Mouse (Mus musculus) left cerebral cortex, adult 2 months (tissue): ENCODE data around the gene Fndc11. TPM values are rescaled to one million over a fixed set of nuclear protein-coding genes. Genes with fewer than 3 reads are reported as not detected.

ENCODE experiments used
- DNase-seq, 2 experiments: peaks; one replicate each; pipeline ENCODE4 v3.0.0; 2021 to 2022; ENCODE audit warnings: low spot score in 2 of 2, mixed read lengths in 1 of 2; ENCODE audit errors: extremely low spot score in 1 of 2
- H3K27ac ChIP-seq: fragments of 200-600 bp; 2 replicates; pipeline ENCODE4 v1.8.1; 2022
- H3K4me3 ChIP-seq: fragments of 200-600 bp; 2 replicates; pipeline ENCODE4 v1.8.1; 2022
- CTCF ChIP-seq: fragments of 200-600 bp; IDR thresholded peaks from 2 replicates; pipeline ENCODE4 v1.8.1; 2022; ENCODE audit warnings: antibody characterized with exemption, mild to moderate bottlenecking, moderate library complexity
- intact Hi-C: fragments of 180-260 bp; cut with DNase I; formaldehyde crosslinking; loops from one replicate; pipeline ENCODE4 v1.15.1; 2025
- total RNA-seq, 2 experiments: library from RNA; stranded (reverse); gene quantifications; 2 replicates each; pipeline ENCODE4 v1.2.3; 2021

Fndc11 gene
- total RNA-seq, 2 experiments from 2014 or later = not detected

- DNase-seq = no peak
- intact Hi-C loops = no loop called here
- no peak overlapping the region for H3K27ac ChIP-seq
- TF ChIP-seq CTCF = no peak
- H3K4me3 ChIP-seq = no peak overlapping the region
Observed at GRCm38 (mm10) chr2:181196628-181197300, 23.0 kb upstream of the Fndc11 start.

GRCm38 (mm10) chr2:181201606-181202005 is 18.2 kb upstream of the Fndc11 start:
- H3K27ac ChIP-seq = no peak overlapping the region
- intact Hi-C loops = no loop called here
- DNase-seq = no peak
- H3K4me3 ChIP-seq = no peak overlapping the region
- TF ChIP-seq CTCF = no peak

- Histone ChIP-seq H3K4me3 (no peak within 1 kb of the TSS), H3K27ac (no peak within 1 kb of the TSS)
- DNase-seq = no peak
- intact Hi-C loops = no loop called here
- TF ChIP-seq CTCF = no peak
Observed at GRCm38 (mm10) chr2:181202422-181202821, 17.4 kb upstream of the Fndc11 start, which contains the start of gene Ptk6. TSS of gene Ptk6 (minus strand) at chr2:181202789.

- DNase-seq = no peak
- no peak overlapping the region for H3K4me3 ChIP-seq
- intact Hi-C loops = no loop called here
- H3K27ac ChIP-seq = no peak overlapping the region
- no peak for TF ChIP-seq CTCF
Observed at GRCm38 (mm10) chr2:181202886-181203285, 16.9 kb upstream of the Fndc11 start.

GRCm38 (mm10) chr2:181205678-181206077 is 14.1 kb upstream of the Fndc11 start:
- no peak for TF ChIP-seq CTCF
- DNase-seq = no peak
- intact Hi-C loops = no loop called here

GRCm38 (mm10) chr2:181206118-181206517 is 13.7 kb upstream of the Fndc11 start:
- H3K27ac ChIP-seq = no peak overlapping the region
- H3K4me3 ChIP-seq = no peak overlapping the region
- intact Hi-C loops = no loop called here
- TF ChIP-seq CTCF = no peak
- DNase-seq = no peak

More at GRCm38 (mm10) chr2:181205678-181206077, 14.1 kb upstream of the Fndc11 start:
- Histone ChIP-seq H3K4me3 (no peak overlapping the region), H3K27ac (no peak overlapping the region)

GRCm38 (mm10) chr2:181212389-181213020 is 7.3 kb upstream of the Fndc11 start:
- Histone ChIP-seq H3K4me3 (peak overlapping the region; percentile 37), H3K27ac (no peak overlapping the region)
- DNase-seq = no peak
- TF ChIP-seq CTCF = no peak
- intact Hi-C loops = no loop called here

- DNase-seq = no peak
- Histone ChIP-seq H3K27ac (no peak within 1 kb of the TSS), H3K4me3 (peak within 1 kb of the TSS; percentile 37)
- intact Hi-C loops = no loop called here
- TF ChIP-seq CTCF = no peak
Observed at GRCm38 (mm10) chr2:181213021-181213445, 6.8 kb upstream of the Fndc11 start, which contains the start of gene Srms. TSS of gene Srms (minus strand) at chr2:181213185.

- DNase-seq = no peak
- no peak for TF ChIP-seq CTCF
- Histone ChIP-seq H3K27ac (no peak overlapping the region), H3K4me3 (no peak overlapping the region)
- intact Hi-C loops = no loop called here
Observed at GRCm38 (mm10) chr2:181216037-181216436, 3.8 kb upstream of the Fndc11 start.

GRCm38 (mm10) chr2:181218881-181219485 is 830 bp upstream of the Fndc11 start:
- no peak overlapping the region for H3K27ac ChIP-seq
- TF ChIP-seq CTCF = no peak
- no peak overlapping the region for H3K4me3 ChIP-seq
- no peak for DNase-seq
- intact Hi-C loops = no loop called here

- intact Hi-C loops = no loop called here
- no peak for DNase-seq
- no peak for TF ChIP-seq CTCF
- Histone ChIP-seq H3K4me3 (no peak overlapping the region), H3K27ac (no peak overlapping the region; the same call in 1 of the 2 replicates)
Observed at GRCm38 (mm10) chr2:181220361-181220760, 548 bp downstream of the Fndc11 start.

GRCm38 (mm10) chr2:181224994-181225393 is 5.2 kb downstream of the Fndc11 start:
- intact Hi-C loops = no loop called here

More at GRCm38 (mm10) chr2:181224994-181225393, 5.2 kb downstream of the Fndc11 start:
- no peak for TF ChIP-seq CTCF
- Histone ChIP-seq H3K4me3 (no peak overlapping the region), H3K27ac (no peak overlapping the region)
- no peak for DNase-seq
